Mouse (Mus musculus): ENCODE measurements around the gene Haus7. TPM values are rescaled to one million over a fixed set of nuclear protein-coding genes. Genes with fewer than 3 reads are reported as not detected.
A peak's percentile ranks its signal among the peaks of the same experiment; 100 is the strongest.
"Not testable (repeated sequence)": the region's sequence is repeated elsewhere in the genome, so short reads cannot be mapped to it uniquely, and the experiment has no call there.

Gene Haus7
- total and polyA plus RNA-seq, 2 experiments from 2014 or later = 25.3 to 60.8 TPM

DNA sequence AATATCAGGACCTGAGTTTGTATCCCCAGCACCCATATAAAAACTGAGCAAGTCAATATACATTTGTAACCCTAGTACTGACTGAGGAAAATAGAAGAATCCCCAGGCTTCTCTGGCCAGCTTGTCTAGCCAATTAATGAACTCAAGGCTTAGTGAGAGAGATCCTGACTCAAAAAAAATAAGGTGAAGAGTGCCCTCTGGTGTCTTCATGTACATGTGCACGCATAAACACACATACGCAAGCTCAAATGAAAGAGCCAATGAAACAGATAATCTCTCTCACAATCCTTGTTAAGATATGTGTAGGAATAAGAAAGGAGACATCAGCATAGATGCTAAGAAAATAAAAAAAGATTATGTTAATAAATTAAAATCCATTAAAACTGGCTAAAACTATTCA is 28.8 kb downstream of the Haus7 start:
- Histone ChIP-seq H3K27me3 (ENCODE audit: insufficient read depth, low read length) (no peaks in the 10 kb centered on the region), H3K36me3 (ENCODE audit: insufficient read depth) (no peaks in the 10 kb centered on the region), H3K4me2 (ENCODE audit: low read depth) (no peak overlapping the region), H3K27ac (ENCODE audit: low read depth, low read length) (no peak overlapping the region), H3K9me3 (ENCODE audit: low read length) (no peaks in the 10 kb centered on the region), H3K4me3 (ENCODE audit: low read depth, low read length) (no peak overlapping the region), H3K4me1 (ENCODE audit: insufficient read depth) (no peaks in the 10 kb centered on the region), H3K9ac (no peak overlapping the region)
- ATAC-seq (no peak), DNase-seq (peak; percentile 3)
- WGBS = 88% methylated on average over 2 of the region's 2 CpGs
- peak; percentile 38 for TF ChIP-seq CTCF (IDR thresholded peaks at IDR 0.05; ENCODE audit: low read depth)

DNA sequence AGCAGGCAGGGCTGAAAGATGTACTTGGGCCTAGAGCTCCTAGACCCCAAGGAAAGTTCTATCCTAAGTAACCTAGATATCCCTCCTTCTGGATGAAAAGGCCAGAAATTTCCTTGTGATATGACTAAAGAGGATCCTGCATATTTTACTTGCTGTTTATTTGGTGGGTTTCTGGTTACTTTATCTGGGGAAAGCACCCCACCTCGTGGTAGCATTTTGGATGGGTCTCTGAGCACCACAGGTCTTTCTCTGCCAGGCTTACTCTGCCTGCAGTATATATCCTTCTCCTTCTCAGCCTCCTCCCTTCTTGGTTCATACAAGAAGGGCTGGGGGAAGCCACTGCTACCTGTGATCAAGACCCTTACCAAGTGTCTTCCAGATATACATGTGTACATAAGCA is 46.1 kb downstream of the Haus7 start:
- DNase-seq = peak; percentile 13
- no peaks in the 10 kb centered on the region for H3K27me3 ChIP-seq (ENCODE audit: insufficient read depth, low read length)
- no peak overlapping the region for H3K27ac ChIP-seq (ENCODE audit: low read depth, low read length)
- no peaks in the 10 kb centered on the region for H3K36me3 ChIP-seq (ENCODE audit: insufficient read depth)
- no peaks in the 10 kb centered on the region for H3K9me3 ChIP-seq (ENCODE audit: low read length)
- 43% methylated on average over 1 of the region's 1 CpGs for WGBS
- H3K4me2 ChIP-seq (ENCODE audit: low read depth) = no peak overlapping the region
- peak; percentile 32; the same call in 1 of the 2 replicates for ATAC-seq
- TF ChIP-seq CTCF (IDR thresholded peaks at IDR 0.05; ENCODE audit: low read depth) = 0 out of 2 replicates have a peak, but pooled peaks have one; percentile 23
- no peak overlapping the region for H3K9ac ChIP-seq
- H3K4me1 ChIP-seq (ENCODE audit: insufficient read depth) = no peaks in the 10 kb centered on the region
- no peak overlapping the region for H3K4me3 ChIP-seq (ENCODE audit: low read depth, low read length)

DNA sequence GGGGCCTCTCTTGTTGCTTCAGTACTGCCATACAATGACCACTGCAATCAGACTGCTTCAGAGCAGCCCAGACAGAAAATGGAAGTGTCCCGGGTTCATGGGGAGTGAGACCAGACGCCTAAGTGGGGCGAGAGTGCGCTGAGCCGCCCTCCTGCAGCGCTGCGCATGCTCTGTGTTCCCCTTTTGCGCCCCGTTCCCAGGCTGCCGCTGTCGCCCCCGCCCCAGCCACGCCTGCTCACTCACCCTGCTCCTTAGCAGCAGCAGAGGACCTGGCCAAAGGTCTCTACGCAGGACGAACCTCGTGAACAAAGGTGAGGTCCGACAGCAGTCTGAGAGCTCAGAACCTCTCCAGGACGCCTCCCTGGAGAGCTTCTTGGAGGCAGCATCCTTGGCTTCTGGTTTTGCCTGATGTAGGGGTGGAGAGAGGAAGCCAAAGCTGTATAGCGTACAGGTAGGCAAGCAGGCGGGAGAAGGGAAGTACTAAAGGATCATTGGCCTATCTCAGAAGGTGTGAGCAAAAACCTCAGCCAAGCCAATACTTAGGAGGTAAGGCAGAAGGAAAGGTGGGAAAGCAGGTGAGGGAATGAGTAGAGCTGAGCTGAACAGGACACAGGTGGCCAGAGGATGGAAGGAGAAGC is 47.8 kb downstream of the Haus7 start, which contains the start of gene Zfp92:
Gene Zfp92 (plus strand): TSS at position 217 of the 638 bp plus-strand sequence.
- WGBS = 31% methylated on average over 20 of the region's 20 CpGs
- Histone ChIP-seq H3K4me1 (ENCODE audit: insufficient read depth) (no peaks in the 10 kb centered on the region), H3K4me3 (ENCODE audit: low read depth, low read length) (peak within 1 kb of the TSS; percentile 30), H3K27me3 (ENCODE audit: insufficient read depth, low read length) (no peaks in the 10 kb centered on the region), H3K9me3 (ENCODE audit: low read length) (no peaks in the 10 kb centered on the region), H3K9ac (peak within 1 kb of the TSS; percentile 25; the same call in 1 of the 2 replicates), H3K36me3 (ENCODE audit: insufficient read depth) (no peaks in the 10 kb centered on the region), H3K4me2 (ENCODE audit: low read depth) (peak within 1 kb of the TSS; percentile 47), H3K27ac (ENCODE audit: low read depth, low read length) (no peak within 1 kb of the TSS)
- DNase-seq (peak; percentile 8), ATAC-seq (peak; percentile 38; the same call in 1 of the 2 replicates)
- TF ChIP-seq CTCF (IDR thresholded peaks at IDR 0.05; ENCODE audit: low read depth) = no peak

DNA sequence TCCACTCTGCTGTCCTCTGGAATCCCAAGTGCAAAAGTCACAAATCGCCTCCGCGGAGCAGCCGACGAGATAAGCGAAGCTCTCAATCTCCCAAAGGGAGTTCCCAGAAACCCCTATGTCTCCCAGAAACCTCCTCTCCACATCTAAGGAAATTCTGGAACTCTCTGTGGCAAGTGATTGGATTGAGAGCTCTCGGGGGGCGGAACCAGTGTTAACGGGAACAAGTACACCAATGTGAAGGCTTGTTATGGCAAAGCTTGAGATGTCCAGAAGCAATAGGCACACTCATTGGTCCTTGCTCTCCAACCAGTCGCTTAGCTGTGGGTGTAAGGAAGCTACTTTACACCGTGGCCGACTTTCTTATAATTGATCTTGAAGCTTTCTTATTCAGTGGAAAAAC is 57.2 kb downstream of the Haus7 start:
- Histone ChIP-seq H3K4me1 (ENCODE audit: insufficient read depth) (no peaks in the 10 kb centered on the region), H3K4me3 (ENCODE audit: low read depth, low read length) (no peak overlapping the region), H3K9me3 (ENCODE audit: low read length) (no peaks in the 10 kb centered on the region), H3K27ac (ENCODE audit: low read depth, low read length) (no peak overlapping the region), H3K4me2 (ENCODE audit: low read depth) (no peak overlapping the region), H3K27me3 (ENCODE audit: insufficient read depth, low read length) (no peaks in the 10 kb centered on the region), H3K9ac (no peak overlapping the region), H3K36me3 (ENCODE audit: insufficient read depth) (no peaks in the 10 kb centered on the region)
- DNase-seq (no peak), ATAC-seq (no peak)
- WGBS = 93% methylated on average over 12 of the region's 12 CpGs
- TF ChIP-seq CTCF (IDR thresholded peaks at IDR 0.05; ENCODE audit: low read depth) = no peak

DNA sequence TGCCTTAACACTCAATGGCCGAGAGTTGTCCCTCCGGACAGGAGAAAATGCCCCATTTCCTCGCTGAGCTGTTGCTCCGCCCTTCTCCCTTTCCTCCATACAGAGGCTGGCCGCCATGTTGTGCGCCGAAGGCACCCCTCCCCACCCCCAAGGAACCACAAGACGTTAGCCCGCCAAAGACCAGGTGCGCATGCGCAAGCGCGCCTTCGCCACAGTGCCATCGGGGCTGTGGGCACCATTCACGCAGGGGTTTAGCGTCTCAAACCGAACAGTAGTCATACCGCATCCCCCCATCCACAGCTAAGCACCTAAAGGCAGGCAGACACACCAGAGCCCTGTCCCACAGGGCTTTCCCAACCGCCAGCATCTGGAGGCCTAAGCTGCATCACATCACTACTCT is 57.9 kb downstream of the Haus7 start:
- DNase-seq (no peak), ATAC-seq (no peak)
- H3K27me3 ChIP-seq (ENCODE audit: insufficient read depth, low read length) = no peaks in the 10 kb centered on the region
- WGBS = 87% methylated on average over 20 of the region's 20 CpGs
- no peak overlapping the region for H3K27ac ChIP-seq (ENCODE audit: low read depth, low read length)
- no peak overlapping the region for H3K4me2 ChIP-seq (ENCODE audit: low read depth)
- no peaks in the 10 kb centered on the region for H3K9me3 ChIP-seq (ENCODE audit: low read length)
- H3K9ac ChIP-seq = no peak overlapping the region
- no peak overlapping the region for H3K4me3 ChIP-seq (ENCODE audit: low read depth, low read length)
- no peaks in the 10 kb centered on the region for H3K36me3 ChIP-seq (ENCODE audit: insufficient read depth)
- TF ChIP-seq CTCF (IDR thresholded peaks at IDR 0.05; ENCODE audit: low read depth) = no peak
- no peaks in the 10 kb centered on the region for H3K4me1 ChIP-seq (ENCODE audit: insufficient read depth)

DNA sequence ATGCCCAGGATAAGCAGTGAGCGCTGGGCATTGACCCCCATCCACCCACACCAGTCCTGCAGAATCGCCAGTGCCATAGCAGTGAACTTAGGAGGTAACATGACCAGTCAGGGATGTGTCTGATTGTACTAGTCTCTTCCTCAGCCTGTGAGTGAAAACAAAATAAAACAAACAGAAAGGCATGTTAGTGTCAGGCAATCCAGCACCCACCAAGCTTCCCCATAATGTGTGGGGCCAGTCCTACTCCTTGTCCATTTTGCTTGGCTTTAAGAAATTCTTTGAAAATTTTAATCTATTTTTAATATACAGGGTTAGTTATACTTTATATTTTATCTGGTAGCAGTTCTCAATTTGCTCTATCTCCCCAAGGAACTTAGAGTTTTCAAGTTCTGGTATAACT is 60.2 kb downstream of the Haus7 start, which contains the start of gene Gm18336:
Gene Gm18336 (minus strand): TSS at position 101 of the 400 bp plus-strand sequence.
- H3K4me3 ChIP-seq (ENCODE audit: low read depth, low read length); H3K4me2 ChIP-seq (ENCODE audit: low read depth); H3K27me3 ChIP-seq (ENCODE audit: insufficient read depth, low read length); DNase-seq; H3K9ac ChIP-seq; H3K4me1 ChIP-seq (ENCODE audit: insufficient read depth); ATAC-seq; H3K9me3 ChIP-seq (ENCODE audit: low read length); H3K36me3 ChIP-seq (ENCODE audit: insufficient read depth); H3K27ac ChIP-seq (ENCODE audit: low read depth, low read length): not testable (repeated sequence)
- 80% methylated on average over 2 of the region's 2 CpGs for WGBS

DNA sequence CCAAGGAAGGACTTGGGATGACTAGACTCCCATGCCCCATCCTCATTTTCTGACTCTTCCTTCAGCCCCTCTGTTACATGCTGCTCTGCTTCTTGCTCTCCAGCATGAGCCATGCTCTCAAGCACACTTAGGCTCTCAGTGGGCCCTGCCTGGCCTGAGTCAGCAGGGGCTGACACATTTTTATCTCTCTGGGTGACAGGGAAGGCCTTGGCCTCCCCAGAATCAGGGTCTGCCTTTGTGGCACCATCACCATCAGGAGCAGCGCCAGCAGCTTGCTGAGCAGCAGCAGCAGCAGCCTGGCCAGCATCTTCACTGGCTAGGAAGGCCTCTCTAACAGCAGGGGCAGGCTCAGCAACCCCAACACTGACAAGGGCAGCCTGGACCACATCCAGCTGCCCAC is 62.4 kb downstream of the Haus7 start:
- DNase-seq = no peak
- Histone ChIP-seq H3K9ac (no peak overlapping the region), H3K4me2 (ENCODE audit: low read depth) (no peak overlapping the region), H3K36me3 (ENCODE audit: insufficient read depth) (no peaks in the 10 kb centered on the region), H3K9me3 (ENCODE audit: low read length) (no peaks in the 10 kb centered on the region), H3K4me3 (ENCODE audit: low read depth, low read length) (no peak overlapping the region), H3K27ac (ENCODE audit: low read depth, low read length) (no peak overlapping the region), H3K4me1 (ENCODE audit: insufficient read depth) (no peaks in the 10 kb centered on the region), H3K27me3 (ENCODE audit: insufficient read depth, low read length) (no peaks in the 10 kb centered on the region)
- no peak for ATAC-seq
- TF ChIP-seq CTCF (IDR thresholded peaks at IDR 0.05; ENCODE audit: low read depth) = no peak
- 85% methylated on average over 1 of the region's 1 CpGs for WGBS

All from forebrain, postnatal 0 days (tissue).